Mouse (Mus musculus): Measurements from ENCODE around the gene Tprg.

The Tprg gene

GRCm38 (mm10) chr16:25425376-25425775, 138.8 kb downstream of the Tprg start:
- no peak for DNase-seq (ENCODE audit: low read depth, low spot score)

GRCm38 (mm10) chr16:25426261-25426660, 139.6 kb downstream of the Tprg start:
- no peak for DNase-seq (ENCODE audit: low read depth, low spot score)

GRCm38 (mm10) chr16:25440039-25440438, 153.4 kb downstream of the Tprg start:
- DNase-seq (ENCODE audit: low read depth, low spot score), result no peak

- peak; percentile 28 for DNase-seq (ENCODE audit: low read depth, low spot score)
Measured at GRCm38 (mm10) chr16:25445580-25445979, 159.0 kb downstream of the Tprg start.

- no peak for DNase-seq (ENCODE audit: low read depth, low spot score)
Measured at GRCm38 (mm10) chr16:25451511-25451910, 164.9 kb downstream of the Tprg start.

GRCm38 (mm10) chr16:25464732-25465131, 178.1 kb downstream of the Tprg start:
- DNase-seq (ENCODE audit: low read depth, low spot score), result no peak

- DNase-seq (ENCODE audit: low read depth, low spot score), result peak; percentile 59
Measured at GRCm38 (mm10) chr16:25465435-25466139, 179.0 kb downstream of the Tprg start.

GRCm38 (mm10) chr16:25468040-25468439, 181.4 kb downstream of the Tprg start:
- no peak for DNase-seq (ENCODE audit: low read depth, low spot score)

GRCm38 (mm10) chr16:25468662-25469061, 182.0 kb downstream of the Tprg start:
- DNase-seq (ENCODE audit: low read depth, low spot score), result no peak

Measured in forelimb bud, embryonic 11.5 days (tissue).